Mouse (Mus musculus): ENCODE measurements around the gene Pawr.
"Not testable (repeated sequence)": the region's sequence is repeated elsewhere in the genome, so short reads cannot be mapped to it uniquely, and the experiment has no call there.

Gene Pawr

DNA sequence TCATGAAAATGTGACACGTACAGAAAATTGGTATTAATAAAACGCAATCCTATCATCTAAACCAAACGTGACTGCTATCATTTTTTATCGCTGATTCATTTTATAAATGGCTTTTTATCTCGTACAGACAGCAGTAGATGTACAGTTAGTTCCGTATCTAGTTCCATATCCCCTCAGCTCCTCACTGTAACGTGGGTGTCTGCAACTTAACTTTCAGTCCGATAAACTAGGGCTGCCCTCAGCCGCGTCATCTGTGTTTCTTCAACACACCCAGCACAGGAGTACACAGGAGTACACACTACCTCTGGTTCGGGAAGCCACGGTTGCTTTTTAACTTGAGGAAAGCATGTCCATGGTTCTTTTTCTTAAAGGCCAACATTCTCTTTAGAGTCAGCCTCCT, 63.3 kb downstream of the Pawr start:
- no peak for DNase-seq

DNA sequence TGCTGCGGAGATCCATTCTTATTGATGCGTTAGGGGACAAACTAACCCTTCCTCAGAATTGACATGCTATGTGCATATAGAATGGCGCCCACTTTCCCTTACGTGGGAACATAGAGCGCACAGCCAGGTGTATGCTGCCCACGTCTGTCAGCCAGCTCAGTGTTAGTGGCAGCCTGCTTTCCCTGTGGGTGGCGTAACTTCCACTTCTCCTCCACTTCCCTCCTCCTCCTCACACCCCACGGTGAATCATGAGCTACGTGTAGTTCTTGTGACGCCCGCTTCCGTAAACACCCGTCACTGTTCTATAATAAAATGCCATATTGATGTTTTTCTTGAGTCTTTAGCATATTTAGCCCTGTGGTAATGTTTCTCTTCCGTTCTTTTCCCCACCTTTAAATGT, 63.7 kb downstream of the Pawr start:
- no peak for DNase-seq

DNA sequence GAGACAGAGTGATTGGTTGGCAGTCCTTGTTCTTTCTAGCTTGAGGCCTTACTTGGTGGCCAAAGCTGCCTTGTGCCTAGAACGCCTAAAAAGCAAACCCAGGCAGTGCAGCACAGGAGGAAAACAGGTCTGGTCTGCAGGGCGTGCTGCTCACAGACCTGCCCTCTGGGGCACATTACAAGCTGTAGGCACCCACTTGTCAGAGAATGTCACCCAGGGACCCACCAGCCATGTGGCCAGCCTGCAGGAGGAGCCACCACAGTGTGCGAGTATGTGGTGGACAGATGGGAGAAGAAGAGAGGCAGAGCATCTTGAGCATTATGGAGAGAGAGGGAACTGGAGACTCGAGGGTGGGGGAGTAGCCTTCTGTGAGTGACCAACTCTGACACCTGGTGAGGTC, 70.8 kb downstream of the Pawr start:
- DNase-seq, result no peak

DNA sequence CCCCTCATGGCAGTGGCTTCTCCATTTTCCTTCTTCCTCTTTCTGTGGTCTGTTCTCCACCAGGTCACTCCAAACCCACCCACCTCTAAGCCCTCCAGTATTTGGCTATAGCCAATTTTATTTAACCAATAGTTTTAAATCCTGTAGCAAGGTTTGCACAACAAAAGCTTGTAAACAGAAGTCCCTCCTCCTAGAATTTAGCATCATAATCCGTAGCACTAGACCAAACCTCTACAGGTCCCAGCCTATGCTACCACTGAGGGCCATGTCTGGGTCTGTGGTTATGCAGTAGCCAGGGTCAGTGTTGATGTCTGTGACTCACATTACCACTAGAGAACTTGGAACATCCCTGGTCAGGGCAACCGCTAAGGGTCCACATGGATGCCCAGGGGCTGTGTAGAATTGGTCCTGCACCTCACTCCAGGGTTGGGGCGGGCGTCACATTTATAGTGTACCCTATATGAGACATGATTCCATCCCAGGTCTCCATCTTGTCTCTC, 71.5 kb downstream of the Pawr start:
- DNase-seq, result no peak

DNA sequence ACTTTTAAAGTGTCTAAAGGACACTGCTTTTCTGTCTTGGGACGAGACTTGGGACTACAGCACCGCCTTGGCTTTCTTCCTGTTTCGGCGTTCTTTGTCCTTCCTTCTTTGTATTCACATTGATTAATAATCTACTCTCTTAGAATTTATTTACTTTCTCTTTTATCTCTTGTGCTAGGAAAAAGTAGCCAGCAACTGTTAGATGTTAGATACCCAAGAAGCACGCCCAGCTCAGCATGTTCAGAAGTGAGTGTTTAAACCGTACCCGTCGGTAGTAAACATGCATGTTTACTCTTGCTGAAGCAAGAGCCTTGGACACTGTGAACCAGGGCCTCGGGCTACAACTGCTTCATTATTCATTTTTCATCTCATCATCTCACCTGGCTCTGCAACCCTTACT, 72.2 kb downstream of the Pawr start:
- no peak for DNase-seq

DNA sequence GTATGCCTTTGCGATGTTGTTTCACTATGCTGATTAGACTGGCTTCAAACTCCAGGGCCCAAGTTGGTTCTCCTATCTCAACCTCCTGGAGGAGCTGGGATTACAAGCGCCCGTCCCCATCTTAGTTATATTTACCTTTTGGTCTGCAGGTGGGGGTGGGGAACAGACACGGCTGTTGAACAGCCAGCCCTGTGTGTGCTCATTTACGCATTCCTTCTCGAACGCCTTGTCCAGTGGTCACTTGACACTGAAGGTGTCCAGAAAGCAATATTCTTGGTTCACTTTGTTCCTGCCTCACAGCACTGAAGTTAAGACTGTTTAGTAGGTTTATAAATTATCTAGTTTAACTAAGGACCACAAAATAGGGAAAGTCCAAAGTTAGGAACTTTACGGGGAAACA, 73.2 kb downstream of the Pawr start:
- no peak for DNase-seq

DNA sequence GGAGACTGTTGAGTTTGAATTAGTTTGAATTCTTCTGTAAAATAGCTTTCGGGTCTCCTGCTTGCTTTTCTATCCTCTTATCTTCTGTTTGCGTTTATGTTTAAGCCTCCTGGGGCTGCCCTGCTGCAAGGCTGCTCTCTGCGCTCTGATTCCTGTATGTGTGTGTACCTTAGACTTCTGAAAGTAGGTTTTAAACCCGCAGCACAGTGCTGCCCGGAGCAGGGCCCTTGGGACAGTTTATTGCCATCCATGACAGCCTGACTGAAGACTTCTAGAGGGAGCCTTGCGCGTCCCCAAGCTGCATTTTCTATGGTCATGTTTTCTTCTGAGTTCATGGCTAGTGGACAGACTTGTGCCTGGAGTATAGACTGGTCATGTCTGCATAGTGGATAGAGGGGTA, 74.0 kb downstream of the Pawr start:
- no peak for DNase-seq

DNA sequence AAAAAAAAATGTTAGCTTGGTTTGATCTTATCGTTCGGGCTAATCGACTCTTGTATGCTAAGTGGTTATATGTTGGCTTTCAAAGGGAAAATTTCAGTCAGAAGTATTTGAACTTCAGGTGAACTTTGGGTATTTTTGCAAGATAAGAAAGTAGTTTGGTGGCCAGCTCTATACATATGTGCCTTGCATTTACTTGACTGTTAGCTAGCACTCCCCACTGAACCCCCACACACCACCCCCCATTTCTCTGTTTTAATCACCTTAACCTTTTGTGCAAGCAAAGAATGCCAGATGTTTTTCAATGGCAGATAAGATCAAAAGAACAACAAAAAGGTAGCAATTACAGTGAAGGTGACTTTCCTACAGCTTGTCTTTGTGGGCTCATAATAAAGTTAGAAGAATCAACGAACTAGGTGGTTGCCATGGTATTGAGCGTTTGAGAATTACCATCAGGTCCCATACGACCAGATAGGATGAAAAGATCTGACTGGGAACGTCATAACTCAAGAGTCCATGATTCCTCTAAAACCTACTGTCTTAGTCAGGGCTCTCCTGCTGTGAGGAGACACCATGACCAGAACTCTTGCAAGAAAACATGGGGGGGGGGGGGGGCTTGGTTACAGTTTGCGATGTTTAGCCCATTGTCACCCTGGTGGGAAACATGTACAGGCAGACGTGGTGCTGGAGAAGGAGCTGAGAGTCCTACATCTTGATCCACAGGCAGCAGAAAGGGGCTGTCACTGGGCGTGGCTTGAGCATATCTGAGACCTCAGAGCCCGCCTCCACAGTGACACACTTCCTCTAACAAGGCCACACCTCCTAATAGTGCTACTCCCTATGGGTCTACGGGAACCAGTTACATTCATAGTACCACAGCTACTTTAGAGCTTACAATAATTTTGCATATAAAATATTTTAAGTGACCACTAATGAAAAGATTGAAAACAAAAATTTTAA, 75.2 kb downstream of the Pawr start:
- no peak for DNase-seq

DNA sequence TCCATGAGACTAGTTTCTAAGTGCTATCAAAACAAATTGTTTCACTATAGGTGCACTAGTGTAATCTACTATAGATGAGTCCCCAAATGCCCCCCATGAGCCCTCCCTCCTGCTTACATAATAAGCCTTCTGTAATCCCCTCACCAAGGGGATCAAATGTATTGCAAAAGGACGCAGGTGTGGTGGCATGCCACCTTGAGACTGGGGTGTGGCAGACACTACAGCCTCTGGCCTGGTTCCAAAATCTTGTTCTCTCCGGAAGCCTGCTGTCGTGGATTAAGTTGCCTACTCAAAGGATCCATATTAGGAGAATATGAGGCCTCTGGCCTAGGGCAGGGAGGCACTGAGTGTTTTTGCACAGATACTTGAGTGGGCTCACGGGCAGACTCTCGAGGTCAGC, 76.1 kb downstream of the Pawr start:
- no peak for DNase-seq

DNA sequence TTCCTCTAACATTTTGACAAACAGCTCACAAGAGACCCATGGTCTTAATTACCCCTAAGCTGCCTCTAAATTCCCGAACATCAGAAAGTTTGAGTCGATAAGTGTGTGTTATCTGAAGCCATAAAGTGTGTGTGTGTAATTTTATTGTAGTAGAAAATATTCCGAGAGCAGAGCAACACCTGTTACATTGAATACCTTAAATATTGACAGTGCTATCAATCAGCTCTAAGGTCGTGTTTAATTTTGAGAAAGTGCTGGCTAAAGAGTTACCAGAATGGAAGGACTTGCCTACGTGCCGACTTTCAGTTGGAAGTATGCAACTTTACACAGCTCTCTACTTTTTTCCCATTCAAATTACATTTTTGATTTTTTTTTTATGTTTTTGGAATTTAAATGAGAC, 76.5 kb downstream of the Pawr start:
- no peak for DNase-seq

DNA sequence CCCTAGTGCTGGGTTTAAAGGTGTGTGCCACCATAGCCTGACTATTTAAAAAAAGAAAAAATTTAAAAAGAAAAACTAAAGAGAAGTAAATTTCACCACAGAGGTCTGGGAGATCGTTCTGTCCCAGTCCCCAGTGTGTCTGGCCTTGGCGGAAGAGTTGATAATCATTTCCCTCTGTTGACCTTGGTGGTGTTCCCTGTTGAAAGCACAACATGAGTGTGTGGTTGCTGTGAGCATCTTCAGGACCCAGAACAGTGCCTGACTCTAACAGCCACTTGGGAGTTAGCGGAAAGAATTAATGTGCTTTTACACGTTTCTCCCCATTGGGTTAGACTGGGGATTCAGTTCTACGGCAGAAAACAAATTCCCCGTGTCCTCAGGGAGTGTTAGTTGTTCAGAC, 77.1 kb downstream of the Pawr start:
- DNase-seq, result no peak

DNA sequence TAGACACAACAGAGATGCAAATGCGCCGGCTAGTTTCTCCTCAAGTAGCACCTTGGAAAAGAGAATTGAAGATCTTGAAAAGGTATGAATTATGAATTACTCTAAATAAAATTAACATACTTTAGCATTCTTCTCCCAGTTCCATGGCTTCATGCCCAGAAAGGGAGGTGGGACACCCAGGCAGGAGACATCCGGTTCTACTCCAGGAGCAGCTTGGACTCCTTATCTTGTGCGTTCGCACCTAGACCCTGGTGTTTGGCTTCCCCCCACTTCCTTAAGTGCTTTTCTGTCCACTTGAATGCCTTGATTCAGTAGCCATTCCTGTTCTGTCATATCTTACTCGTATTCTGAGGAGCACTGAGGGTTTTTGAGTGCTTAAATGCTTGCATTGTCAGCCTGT, 77.6 kb downstream of the Pawr start:
- DNase-seq, result no peak

DNA sequence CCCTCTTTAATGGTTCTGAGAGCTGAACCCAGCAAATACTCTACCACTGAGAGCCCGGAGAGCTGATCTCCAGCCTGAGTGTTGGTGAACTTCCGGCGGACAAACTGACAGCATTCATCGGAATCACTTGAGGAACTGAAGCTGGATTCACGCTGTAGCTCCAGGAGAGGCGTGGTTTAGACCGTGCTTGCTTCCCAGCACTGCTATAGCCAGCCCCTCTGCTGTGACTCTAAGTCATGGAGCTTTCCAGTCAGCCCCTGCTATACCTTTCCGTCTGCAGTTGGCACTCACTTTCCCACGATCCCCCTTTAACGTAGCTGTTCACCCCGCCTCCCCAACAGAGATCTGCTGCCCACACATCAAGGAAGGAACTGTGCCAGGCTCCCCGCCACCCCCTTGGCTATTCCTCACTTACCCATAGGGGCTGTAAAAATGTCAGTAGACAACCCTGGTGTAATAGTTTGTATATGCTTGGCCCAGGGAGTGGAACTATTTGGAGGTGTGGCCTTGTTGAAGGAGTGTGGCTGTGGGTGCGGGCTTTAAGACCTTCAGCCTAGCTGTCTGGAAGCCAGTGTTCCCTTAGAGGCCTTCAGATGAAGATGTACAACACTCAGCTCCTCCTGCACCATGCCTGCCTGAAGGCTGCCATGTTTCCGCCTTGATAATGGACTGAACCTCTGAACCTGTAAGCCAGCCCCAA, 83.2 kb downstream of the Pawr start:
- DNase-seq, result no peak

DNA sequence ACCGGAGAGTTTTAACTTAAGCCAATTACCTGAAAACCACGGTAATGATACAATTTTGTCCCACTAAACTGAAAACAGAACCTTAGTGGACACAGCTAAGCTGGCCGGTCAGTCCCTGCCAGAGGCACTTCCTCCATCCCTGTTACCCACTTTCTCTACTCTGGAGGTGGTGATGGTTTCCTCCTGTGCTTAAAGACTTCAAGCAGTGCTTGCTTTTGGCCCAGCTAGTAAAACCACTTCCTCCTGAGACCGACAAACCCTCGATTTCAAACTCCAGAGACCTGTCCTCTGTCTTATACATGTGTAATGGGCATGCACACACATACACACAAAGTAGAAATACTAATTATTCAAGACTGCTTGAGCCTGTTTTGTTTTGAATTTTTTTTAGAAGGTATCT, 85.5 kb downstream of the Pawr start:
- no peak for DNase-seq

DNA sequence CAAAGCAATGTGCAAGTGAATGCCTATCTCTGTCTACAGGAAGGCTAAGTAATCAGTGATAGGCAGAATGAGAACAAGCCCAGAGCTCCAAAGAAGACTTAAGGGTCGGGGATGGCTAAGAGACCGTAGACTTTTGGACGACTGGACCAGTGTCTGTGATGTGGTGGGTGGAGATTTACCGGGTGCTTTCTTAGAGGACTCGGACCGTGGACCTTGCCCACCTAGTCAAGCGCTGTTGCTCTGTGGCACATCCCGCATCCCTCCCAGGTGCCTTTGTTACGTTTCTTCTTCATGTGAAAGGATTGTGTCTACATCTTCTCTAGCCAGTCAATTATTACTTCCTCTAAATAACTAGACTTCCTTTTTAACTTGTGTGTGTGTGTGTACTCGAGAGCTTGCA, 98.6 kb downstream of the Pawr start:
- DNase-seq, result no peak

DNA sequence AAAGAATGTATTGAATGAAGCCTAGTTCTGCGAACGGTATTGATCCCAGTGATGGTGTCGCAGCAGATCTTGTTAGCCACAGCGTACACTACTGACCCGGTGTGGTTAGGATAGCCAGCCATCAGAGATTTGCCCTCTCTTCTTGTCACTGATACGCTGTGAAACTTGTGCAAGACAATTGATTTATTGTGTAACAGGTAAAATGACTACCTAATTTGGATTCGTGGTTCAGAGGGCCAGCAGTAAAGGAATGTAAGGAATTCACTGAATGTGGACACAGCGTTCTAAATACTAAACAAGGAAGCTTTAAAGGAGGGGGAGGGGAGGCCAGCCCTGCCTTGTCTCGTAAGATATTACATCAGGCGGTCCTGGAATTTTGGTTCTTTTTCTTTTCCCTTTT, 100.3 kb downstream of the Pawr start:
- no peak for DNase-seq

DNA sequence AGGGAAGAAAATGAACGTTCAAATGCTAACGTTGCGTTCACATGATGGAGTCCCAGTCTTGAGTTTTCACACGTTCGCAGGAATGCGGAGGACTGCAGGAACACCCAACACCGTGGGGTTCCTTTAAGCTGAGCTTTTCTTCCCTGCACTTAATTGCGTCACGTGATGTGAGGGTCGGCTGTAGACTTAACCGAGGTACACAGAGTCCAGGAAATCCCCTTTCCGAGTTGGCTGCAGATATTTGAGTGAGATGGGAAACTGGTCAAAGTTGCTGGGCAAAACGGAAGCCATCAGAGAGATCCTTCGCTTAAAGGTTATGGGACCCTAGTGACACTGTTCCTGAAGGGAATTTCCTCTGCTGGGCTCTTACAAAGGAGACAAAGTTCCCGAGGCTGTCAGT, 102.1 kb downstream of the Pawr start:
- no peak for DNase-seq

DNA sequence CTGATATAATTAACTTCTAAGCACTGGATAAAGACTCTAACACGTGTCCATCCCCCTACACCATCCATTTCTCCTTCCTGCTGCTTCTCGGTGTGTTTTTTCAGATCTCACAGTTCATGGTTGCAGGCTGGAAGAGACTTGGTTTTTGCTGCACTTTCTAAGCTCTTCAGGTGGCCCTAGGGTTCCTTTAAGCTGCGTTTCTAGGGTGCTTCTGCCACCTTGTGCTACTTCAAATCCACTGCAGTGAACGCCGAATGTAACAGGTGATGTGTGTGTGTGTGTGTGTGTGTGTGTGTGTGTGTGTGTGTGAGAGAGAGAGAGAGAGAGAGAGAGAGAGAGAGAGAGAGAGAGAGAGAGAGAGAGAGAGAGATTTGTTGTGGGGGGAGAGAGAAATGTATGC, 103.7 kb downstream of the Pawr start:
- DNase-seq, result no peak

DNA sequence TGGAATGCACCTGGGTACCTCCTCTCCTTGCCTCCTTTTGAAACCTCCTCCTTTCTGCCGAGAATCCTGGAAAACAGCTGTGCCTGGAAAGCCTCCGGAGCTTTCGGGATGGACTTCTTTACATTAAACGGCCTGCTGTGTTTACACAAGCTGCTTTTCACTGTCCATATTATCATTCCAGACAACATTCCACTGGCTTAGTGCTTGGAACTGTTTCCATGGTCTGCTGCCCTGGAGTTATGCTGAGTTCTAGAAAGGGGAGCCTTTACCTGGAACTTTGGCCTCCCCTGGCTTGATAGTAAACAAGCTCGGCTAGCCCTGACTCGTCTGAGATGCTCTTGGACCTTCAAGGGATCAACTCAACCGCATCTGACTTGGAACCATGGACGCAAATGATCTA, 104.4 kb downstream of the Pawr start:
- DNase-seq, result no peak

DNA sequence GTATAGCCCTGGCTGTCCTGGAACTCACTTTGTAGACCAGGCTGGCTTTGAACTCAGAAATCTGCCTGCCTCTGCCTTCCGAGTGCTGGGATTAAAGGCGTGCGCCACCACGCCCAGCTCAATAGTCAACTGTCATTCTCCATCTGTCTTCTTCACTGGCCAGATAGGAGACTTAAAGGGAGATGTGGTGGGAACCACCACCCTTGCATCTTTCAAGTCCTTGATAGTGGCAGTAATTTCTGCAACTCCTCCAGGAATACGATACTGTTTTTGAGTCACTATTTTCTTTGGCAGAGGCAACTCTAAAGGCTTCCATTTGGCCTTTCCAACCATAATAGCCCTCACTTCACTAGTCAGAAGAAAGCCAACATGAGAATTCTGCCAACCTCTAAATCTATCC, 108.3 kb downstream of the Pawr start:
- not testable (repeated sequence) for DNase-seq

DNA sequence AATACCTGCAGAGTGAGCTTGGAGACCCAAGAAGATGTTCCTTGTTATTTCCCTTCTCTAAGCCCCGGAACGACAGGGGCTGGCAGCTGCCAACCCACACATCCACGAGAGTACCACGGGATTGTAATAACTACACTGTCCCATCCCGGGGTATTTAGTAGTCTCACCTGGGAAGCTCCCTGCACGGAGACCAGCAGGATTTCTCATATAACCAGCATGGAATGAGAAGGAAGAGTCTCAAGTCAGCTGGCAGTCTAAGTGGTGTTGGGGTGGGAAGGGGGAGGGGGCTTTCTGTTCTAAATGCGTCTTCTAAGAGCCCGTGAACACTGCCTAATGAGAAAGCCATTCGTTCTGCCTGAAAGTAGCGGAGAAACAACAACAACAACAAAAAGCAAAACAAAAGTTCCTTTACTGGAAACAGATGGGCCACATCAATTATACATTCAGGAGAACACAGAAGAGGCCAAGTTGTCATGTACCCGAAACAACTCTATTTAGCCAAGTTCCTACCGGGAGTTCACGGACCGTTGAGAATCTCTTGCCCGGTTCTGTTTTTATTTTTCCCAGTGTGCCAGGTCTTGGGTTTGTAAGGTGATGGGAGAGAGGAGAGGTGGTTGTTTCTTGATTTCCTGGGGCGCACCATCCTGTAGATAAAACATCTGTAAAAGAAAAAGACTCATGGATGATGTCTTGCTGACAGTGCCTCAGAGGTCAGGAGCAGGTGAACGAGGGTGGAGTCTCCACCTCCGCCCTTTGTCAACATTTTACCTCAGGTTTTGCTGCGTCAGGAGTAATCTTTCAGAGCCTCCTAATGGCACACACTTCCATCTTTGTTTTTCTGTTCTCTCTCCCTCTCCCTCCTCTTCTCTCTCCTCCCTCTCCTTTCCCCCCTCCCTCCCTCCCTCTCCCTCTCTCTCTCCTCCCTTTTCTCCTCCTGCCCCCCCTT, 112.3 kb downstream of the Pawr start:
- DNase-seq, result no peak

DNA sequence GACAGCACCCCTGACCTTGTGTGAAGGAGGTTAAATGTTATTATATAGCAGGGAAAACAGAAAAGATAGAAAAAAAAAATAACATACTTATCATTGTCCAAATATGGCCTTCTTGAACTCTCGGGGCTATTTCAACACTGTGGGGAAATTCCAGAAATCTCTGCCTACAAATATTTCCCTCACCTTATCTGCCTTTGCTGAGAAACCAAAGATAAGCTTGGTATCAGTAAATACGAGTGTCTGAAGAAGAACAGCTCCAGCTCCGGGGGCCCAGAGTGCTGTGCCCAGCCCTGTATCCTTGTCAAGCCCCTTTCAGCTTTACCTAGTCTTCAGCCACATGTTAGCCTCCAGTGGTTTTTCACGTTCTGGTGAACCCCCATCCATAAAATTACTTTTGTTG, 113.2 kb downstream of the Pawr start:
- DNase-seq, result no peak

DNA sequence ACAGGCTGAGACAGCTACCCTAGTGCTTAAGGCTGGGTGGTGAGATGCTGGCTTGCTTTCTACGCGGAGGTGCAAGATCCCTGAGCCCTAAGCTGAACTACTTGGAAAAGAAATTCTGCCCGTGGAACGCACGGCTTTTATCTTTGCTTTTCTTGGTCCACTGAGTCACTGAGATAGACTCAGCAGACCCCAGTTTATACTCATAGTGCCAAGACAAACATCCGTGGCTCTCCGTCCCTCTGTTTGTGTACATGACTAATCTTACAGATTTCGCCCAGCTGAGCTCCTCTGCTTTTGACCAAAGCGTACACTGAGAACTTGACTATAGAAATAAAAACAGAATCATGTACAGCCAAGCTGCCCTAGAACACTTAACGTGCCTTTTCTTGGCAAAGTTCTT, 113.7 kb downstream of the Pawr start:
- DNase-seq, result no peak
